Mouse (Mus musculus) MEL (cell line): ENCODE measurements around the gene Plek. TPM values are rescaled to one million over a fixed set of nuclear protein-coding genes. Genes with fewer than 3 reads are reported as not detected.

ENCODE experiments used
- DNase-seq: peaks from one replicate; pipeline ENCODE4 v3.0.0; 2011; ENCODE audit warnings: low read depth, low spot score
- H3K27ac ChIP-seq: 2 replicates; pipeline ENCODE4 v1.5.1; 2012; ENCODE audit warnings: low read depth, mild to moderate bottlenecking, control low read depth, low read length, moderate library complexity; ENCODE audit not compliant: control insufficient read depth
- H3K27me3 ChIP-seq, 2 experiments: fragments of 150-350 bp in 1 of 2; sonication (generic) in 1 of 2; 2 replicates each; pipeline ENCODE4 v1.6.1; 2012; ENCODE audit warnings: low read length in 2 of 2, mild to moderate bottlenecking in 2 of 2, improper control_type of control experiment in 1 of 2, moderate library complexity in 1 of 2; ENCODE audit not compliant: insufficient read depth in 2 of 2, control insufficient read depth in 1 of 2
- H3K36me3 ChIP-seq, 2 experiments: 2 replicates each; pipeline ENCODE4 v1.6.1; 2012 to 2014; ENCODE audit warnings: low read length in 2 of 2, improper control_type of control experiment in 1 of 2, inconsistent platforms in 1 of 2, mild to moderate bottlenecking in 1 of 2; ENCODE audit not compliant: insufficient read depth in 2 of 2, control insufficient read depth in 1 of 2
- H3K4me1 ChIP-seq, 2 experiments: fragments of 150-350 bp in 1 of 2; sonication (generic) in 1 of 2; 2 replicates each; pipeline ENCODE4 v1.6.1; 2012; ENCODE audit warnings: low read length in 2 of 2, improper control_type of control experiment in 1 of 2, mild to moderate bottlenecking in 1 of 2; ENCODE audit not compliant: insufficient read depth in 2 of 2, control insufficient read depth in 1 of 2
- H3K4me3 ChIP-seq, 2 experiments: fragments of 150-350 bp in 1 of 2; sonication (generic) in 1 of 2; 2 replicates each; pipeline ENCODE4 v1.5.1; 2012; ENCODE audit warnings: low read depth in 2 of 2, low read length in 2 of 2, mild to moderate bottlenecking in 2 of 2, moderate library complexity in 2 of 2, control low read depth in 1 of 2, improper control_type of control experiment in 1 of 2; ENCODE audit not compliant: control insufficient read depth in 1 of 2, insufficient read depth in 1 of 2
- H3K79me2 ChIP-seq: 2 replicates; pipeline ENCODE4 v1.6.1; 2012; ENCODE audit warnings: mild to moderate bottlenecking, low read length, moderate library complexity; ENCODE audit not compliant: control insufficient read depth, poor library complexity, insufficient read depth
- H3K9ac ChIP-seq: 2 replicates; pipeline ENCODE4 v1.6.1; 2012; ENCODE audit warnings: low read depth, mild to moderate bottlenecking, control low read depth, low read length, moderate library complexity; ENCODE audit not compliant: control insufficient read depth, poor library complexity, severe bottlenecking
- H3K9me3 ChIP-seq: fragments of 150-350 bp; sonication (generic); replicated peaks from 2 replicates; pipeline ENCODE4 v1.6.1; 2012; ENCODE audit warnings: mild to moderate bottlenecking, low read length, improper control_type of control experiment, moderate library complexity; ENCODE audit not compliant: insufficient read depth
- BHLHE40 ChIP-seq: IDR thresholded peaks from 2 replicates; pipeline ENCODE4 v1.6.1; 2012; ENCODE audit warnings: low read depth, mild to moderate bottlenecking, inconsistent platforms, low read length, improper control_type of control experiment, borderline replicate concordance
- CHD2 ChIP-seq: IDR thresholded peaks from 2 replicates; pipeline ENCODE4 v1.6.1; 2011; ENCODE audit warnings: low read length, improper control_type of control experiment
- CTCF ChIP-seq, 3 experiments: IDR thresholded peaks in 2 of 3; conservative IDR thresholded peaks in 1 of 3; 2 replicates each; pipeline ENCODE4 v1.5.1; 2011 to 2012; ENCODE audit warnings: low read length in 3 of 3, low read depth in 2 of 3, mild to moderate bottlenecking in 2 of 3, improper control_type of control experiment in 1 of 3, inconsistent platforms in 1 of 3, mixed read lengths in 1 of 3, moderate library complexity in 1 of 3; ENCODE audit not compliant: control insufficient read depth in 1 of 3, insufficient read depth in 1 of 3, poor library complexity in 1 of 3, severe bottlenecking in 1 of 3
- ELF1 ChIP-seq: IDR thresholded peaks from 2 replicates; pipeline ENCODE4 v1.6.1; 2014; ENCODE audit warnings: low read depth, mild to moderate bottlenecking, inconsistent platforms, low read length, improper control_type of control experiment, moderate library complexity
- EP300 ChIP-seq, 2 experiments: IDR thresholded peaks; 2 replicates each; pipeline ENCODE4 v1.6.1; 2011; ENCODE audit warnings: improper control_type of control experiment in 2 of 2, low read length in 2 of 2, low read depth in 1 of 2, mild to moderate bottlenecking in 1 of 2
- GATA1 ChIP-seq: IDR thresholded peaks from 2 replicates; pipeline ENCODE4 v1.6.1; 2011; ENCODE audit warnings: low read depth, low read length, improper control_type of control experiment
- JUND ChIP-seq: IDR thresholded peaks from 2 replicates; pipeline ENCODE4 v1.6.1; 2011; ENCODE audit warnings: low read depth, mild to moderate bottlenecking, improper control_type of control experiment, low read length
- KAT2A ChIP-seq: conservative IDR thresholded peaks from 2 replicates; pipeline ENCODE4 v1.6.1; 2012; ENCODE audit warnings: low read depth, low read length, improper control_type of control experiment, inconsistent platforms
- MXI1 ChIP-seq: IDR thresholded peaks from 2 replicates; pipeline ENCODE4 v1.6.1; 2011; ENCODE audit warnings: mild to moderate bottlenecking, low read depth, low read length, improper control_type of control experiment
- MYB ChIP-seq: IDR thresholded peaks from 2 replicates; pipeline ENCODE4 v1.6.1; 2011; ENCODE audit warnings: mild to moderate bottlenecking, low read depth, low read length, improper control_type of control experiment
- MYC ChIP-seq: IDR thresholded peaks from 2 replicates; pipeline ENCODE4 v1.6.1; 2011; ENCODE audit warnings: low read depth, mild to moderate bottlenecking, low read length, improper control_type of control experiment, moderate library complexity
- NELFE ChIP-seq: IDR thresholded peaks from 2 replicates; pipeline ENCODE4 v1.6.1; 2011; ENCODE audit warnings: low read depth, low read length, improper control_type of control experiment
- POLR2A ChIP-seq, 2 experiments: IDR thresholded peaks; 2 replicates each; pipeline ENCODE4 v1.6.1; 2011 to 2012; ENCODE audit warnings: low read length in 2 of 2, mild to moderate bottlenecking in 2 of 2, control low read depth in 1 of 2, improper control_type of control experiment in 1 of 2, low read depth in 1 of 2, moderate library complexity in 1 of 2; ENCODE audit not compliant: control insufficient read depth in 1 of 2, insufficient read depth in 1 of 2, poor library complexity in 1 of 2
- RAD21 ChIP-seq: IDR thresholded peaks from 2 replicates; pipeline ENCODE4 v1.6.1; 2011; ENCODE audit warnings: mild to moderate bottlenecking, low read depth, low read length, improper control_type of control experiment
- RCOR1 ChIP-seq: IDR thresholded peaks from 2 replicates; pipeline ENCODE4 v1.6.1; 2012; ENCODE audit warnings: low read depth, mild to moderate bottlenecking, inconsistent platforms, low read length, improper control_type of control experiment
- SMC3 ChIP-seq: IDR thresholded peaks from 2 replicates; pipeline ENCODE4 v1.6.1; 2011; ENCODE audit warnings: low read depth, low read length, improper control_type of control experiment
- TBP ChIP-seq: IDR thresholded peaks from 2 replicates; pipeline ENCODE4 v1.8.0; 2011; ENCODE audit warnings: low read depth, low read length, improper control_type of control experiment
- UBTF ChIP-seq: IDR thresholded peaks from 2 replicates; pipeline ENCODE4 v1.6.1; 2012; ENCODE audit warnings: low read depth, mild to moderate bottlenecking, inconsistent platforms, low read length, improper control_type of control experiment, moderate library complexity, borderline replicate concordance; ENCODE audit not compliant: insufficient read depth
- USF1 ChIP-seq: IDR thresholded peaks from 2 replicates; pipeline ENCODE4 v1.6.1; 2014; ENCODE audit warnings: low read depth, mild to moderate bottlenecking, inconsistent platforms, low read length, improper control_type of control experiment, moderate library complexity
- USF2 ChIP-seq, 2 experiments: IDR thresholded peaks; 2 replicates each; pipeline ENCODE4 v1.6.1; 2011 to 2012; ENCODE audit warnings: improper control_type of control experiment in 2 of 2, low read length in 2 of 2, borderline replicate concordance in 1 of 2, inconsistent platforms in 1 of 2, low read depth in 1 of 2, mild to moderate bottlenecking in 1 of 2; ENCODE audit not compliant: insufficient read depth in 1 of 2
- ZC3H11A ChIP-seq: IDR thresholded peaks from 2 replicates; pipeline ENCODE4 v1.6.1; 2012; ENCODE audit warnings: low read depth, mild to moderate bottlenecking, inconsistent platforms, low read length, improper control_type of control experiment
- ZMIZ1 ChIP-seq: IDR thresholded peaks from 2 replicates; pipeline ENCODE4 v1.6.1; 2012; ENCODE audit warnings: low read depth, mild to moderate bottlenecking, inconsistent platforms, low read length, improper control_type of control experiment, moderate library complexity
- ZNF384 ChIP-seq: IDR thresholded peaks from 2 replicates; pipeline ENCODE4 v1.6.1; 2012; ENCODE audit warnings: low read depth, mild to moderate bottlenecking, inconsistent platforms, low read length, improper control_type of control experiment
- polyA plus RNA-seq, 2 experiments: library from polyadenylated mRNA; stranded (reverse) in 1 of 2; unstranded in 1 of 2; fragments of >175 nt in 1 of 2; fragments of >200 nt in 1 of 2; gene quantifications; 2 replicates each; pipeline versions ENCODE4 v1.2.1 to v1.2.4; 2012; ENCODE audit warnings: low replicate concordance in 2 of 2, low read depth in 1 of 2; ENCODE audit not compliant: insufficient read length in 2 of 2, insufficient read depth in 1 of 2, missing spikeins in 1 of 2
- total RNA-seq: library from RNA; depleted of rRNA; stranded (reverse); fragments of 300-350 nt; gene quantifications from 2 replicates; pipeline ENCODE4 v1.2.3, GENCODE M21; 2012

Plek gene
- total and polyA plus RNA-seq, 3 experiments, result 51.5 to 357 (median 76.7) TPM

- Histone ChIP-seq H3K27ac (no peak overlapping the region), H3K4me3 (no peak overlapping the region), H3K36me3 (no peaks in the 10 kb centered on the region), H3K9me3 (no peaks in the 10 kb centered on the region), H3K79me2 (no peaks in the 10 kb centered on the region), H3K4me1 (no peaks in the 10 kb centered on the region), H3K27me3 (no peaks in the 10 kb centered on the region; a peak in 3 of 4 replicates), H3K9ac (no peak overlapping the region)
- no peak for TF ChIP-seq RCOR1
- peak; percentile 7 to 26 (median 10); a peak in 2 of 6 replicates for TF ChIP-seq CTCF (IDR thresholded peaks at IDR 0.05 in 2 of 3, conservative IDR thresholded peaks at IDR 0.05 in 1 of 3; ENCODE audit: control insufficient read depth in 1 of 3, insufficient read depth in 1 of 3, low read depth in 2 of 3, low read length in 3 of 3, poor library complexity in 1 of 3, severe bottlenecking in 1 of 3)
- no peak for DNase-seq
These were observed 32.9 kb downstream of the Plek start for GRCm38 (mm10) chr11:17019328-17019727.

- H3K36me3 ChIP-seq, result peaks cover 0 to 7% of the 10 kb centered on the region in 2 experiments; a peak in 2 of 4 replicates
- no peak for DNase-seq
These were observed 39.2 kb downstream of the Plek start for GRCm38 (mm10) chr11:17012948-17013347.

GRCm38 (mm10) chr11:17008498-17008941, 43.7 kb downstream of the Plek start:
- H3K27me3 ChIP-seq, result no peaks in the 10 kb centered on the region
- peaks cover 14 to 19% of the 10 kb centered on the region in 2 experiments for H3K4me1 ChIP-seq
- H3K36me3 ChIP-seq, result peaks cover 0 to 28% of the 10 kb centered on the region in 2 experiments; a peak in 2 of 4 replicates
- H3K9ac ChIP-seq, result peak overlapping the region; percentile 74
- H3K9me3 ChIP-seq, result no peaks in the 10 kb centered on the region
- peak overlapping the region; percentile 93 for H3K27ac ChIP-seq
- peak overlapping the region; percentile 69 to 71 for H3K4me3 ChIP-seq
- DNase-seq, result peak; percentile 96
- peaks cover 39% of the 10 kb centered on the region for H3K79me2 ChIP-seq
- TF ChIP-seq UBTF (no peak), USF1 (no peak), KAT2A (no peak), ELF1 (no peak), MXI1 (peak; percentile 84), CTCF (IDR thresholded peaks at IDR 0.05 in 2 of 3, conservative IDR thresholded peaks at IDR 0.05 in 1 of 3; ENCODE audit: control insufficient read depth in 1 of 3, insufficient read depth in 1 of 3, low read depth in 2 of 3, low read length in 3 of 3, poor library complexity in 1 of 3, severe bottlenecking in 1 of 3) (no peak), USF2 (IDR thresholded peaks at IDR 0.05; ENCODE audit: borderline replicate concordance in 1 of 2, insufficient read depth in 1 of 2, low read depth in 1 of 2, low read length in 2 of 2) (no peak), CHD2 (no peak), GATA1 (peak; percentile 34; the same call in 1 of the 2 replicates), SMC3 (no peak), MYC (peak; percentile 56; the same call in 1 of the 2 replicates), MYB (no peak), EP300 (IDR thresholded peaks at IDR 0.05; ENCODE audit: low read depth in 1 of 2, low read length in 2 of 2) (peak; percentile 56 to 64; a peak in 3 of 4 replicates), RAD21 (no peak), BHLHE40 (no peak), ZNF384 (0 out of 2 replicates have a peak, but pooled peaks have one; percentile 74), NELFE (peak; percentile 91), POLR2A (IDR thresholded peaks at IDR 0.05; ENCODE audit: control insufficient read depth in 1 of 2, insufficient read depth in 1 of 2, low read depth in 1 of 2, low read length in 2 of 2, poor library complexity in 1 of 2) (peak; percentile 99 to 100), TBP (peak; percentile 96), ZC3H11A (no peak), ZMIZ1 (peak; percentile 81; the same call in 1 of the 2 replicates), JUND (no peak)

More at GRCm38 (mm10) chr11:17012948-17013347, 39.2 kb downstream of the Plek start:
- H3K27ac ChIP-seq, result no peak overlapping the region
- H3K27me3 ChIP-seq, result no peaks in the 10 kb centered on the region; a peak in 1 of 4 replicates
- peaks cover 5% of the 10 kb centered on the region for H3K79me2 ChIP-seq
- TF ChIP-seq CTCF (IDR thresholded peaks at IDR 0.05 in 2 of 3, conservative IDR thresholded peaks at IDR 0.05 in 1 of 3; ENCODE audit: control insufficient read depth in 1 of 3, insufficient read depth in 1 of 3, low read depth in 2 of 3, low read length in 3 of 3, poor library complexity in 1 of 3, severe bottlenecking in 1 of 3) (peak in 1 of 3 experiments; percentile 23; a peak in 1 of 6 replicates), USF2 (IDR thresholded peaks at IDR 0.05; ENCODE audit: borderline replicate concordance in 1 of 2, insufficient read depth in 1 of 2, low read depth in 1 of 2, low read length in 2 of 2) (no peak), RAD21 (peak; percentile 40), SMC3 (peak; percentile 45)
- H3K9ac ChIP-seq, result no peak overlapping the region
- no peaks in the 10 kb centered on the region for H3K9me3 ChIP-seq
- H3K4me1 ChIP-seq, result peaks cover 2 to 3% of the 10 kb centered on the region in 2 experiments; a peak in 2 of 4 replicates
- H3K4me3 ChIP-seq, result no peak overlapping the region
